In genomic region chr3:28019727-28020126, GRCm38 (mm10) we compare ENCODE assay signal across 16 mouse cellular contexts.
"Had no signal": no experiment of that assay in that cellular context is flagged by ENCODE, and none has a peak within 500 bp of the region (broad histone marks: within the 10 kb centered on the region; RNA-seq: fewer than 3 reads in every experiment).

No protein-coding gene starts in this region.

- H3K36me3 ChIP-seq: limb, embryonic 13.5 days; liver, embryonic 15.5 days; midbrain, embryonic 10.5 days; neural tube, embryonic 13.5 days had no signal

- H3K4me3 ChIP-seq: limb, embryonic 13.5 days; liver, embryonic 15.5 days; midbrain, embryonic 10.5 days; neural tube, embryonic 13.5 days had no signal

- DNase-seq: kidney, postnatal 14 days; left cerebral cortex, postnatal 4 days; lung, embryonic 14.5 days; lung, postnatal 10 days; lung, postnatal 4 days; midbrain, embryonic 14.5 days; retina, postnatal 1 day; right cerebral cortex, postnatal 4 days; spleen, adult 18-20 months; thymus, adult 18-20 months; thymus, postnatal 14 days had no signal

- H3K4me2 ChIP-seq: limb, embryonic 13.5 days; liver, embryonic 11.5 days; liver, embryonic 15.5 days; lung, embryonic 14.5 days; neural tube, embryonic 13.5 days had no signal

- H3K9me3 ChIP-seq: limb, embryonic 13.5 days; liver, embryonic 15.5 days; midbrain, embryonic 10.5 days had no signal

- H3K4me1 ChIP-seq: limb, embryonic 13.5 days; liver, embryonic 15.5 days; midbrain, embryonic 10.5 days had no signal

- H3K27ac ChIP-seq: limb, embryonic 13.5 days; liver, embryonic 15.5 days; midbrain, embryonic 10.5 days; neural tube, embryonic 13.5 days had no signal

- H3K27me3 ChIP-seq: limb, embryonic 13.5 days; liver, embryonic 15.5 days; neural tube, embryonic 13.5 days had no signal

- H3K9ac ChIP-seq: limb, embryonic 13.5 days; liver, embryonic 15.5 days; lung, embryonic 14.5 days; neural tube, embryonic 13.5 days had no signal
